Mouse (Mus musculus) cortical plate, adult 2 months (tissue): ENCODE measurements around the gene Cacna2d4.

ENCODE experiments used
- CTCF ChIP-seq: fragments of 200-500 bp; IDR thresholded peaks from 2 replicates; pipeline ENCODE4 v1.5.1; 2011; ENCODE audit warnings: mild to moderate bottlenecking, control low read depth, low read length; ENCODE audit not compliant: insufficient read depth; ENCODE audit errors: extremely low read depth
- POLR2A ChIP-seq: fragments of 200-500 bp; IDR thresholded peaks from 2 replicates; pipeline ENCODE4 v1.6.1; 2011; ENCODE audit warnings: mild to moderate bottlenecking, low read length, control low read depth; ENCODE audit not compliant: insufficient read depth; ENCODE audit errors: extremely low read depth

- TF ChIP-seq CTCF, result no peak
- no peak for TF ChIP-seq POLR2A
Observed at GRCm38 (mm10) chr6:119248578-119248977, 12.3 kb downstream of the Cacna2d4 start.
